Mouse (Mus musculus): Measurements from ENCODE around the gene Krtap9-5. TPM values are rescaled to one million over a fixed set of nuclear protein-coding genes. Genes with fewer than 3 reads are reported as not detected.

Krtap9-5 gene
- total and polyA plus RNA-seq, 2 experiments from 2014 or later = not detected

- no peak within 1 kb of the TSS for H3K4me3 ChIP-seq (ENCODE audit: low read depth, low read length)
- no peak within 1 kb of the TSS for H3K9ac ChIP-seq (replicated peaks; ENCODE audit: low read depth, low read length)
- no peak for TF ChIP-seq CTCF (IDR thresholded peaks at IDR 0.05; ENCODE audit: low read depth)
- TF ChIP-seq EP300 (IDR thresholded peaks at IDR 0.05; ENCODE audit: low read depth) = no peak
- no peaks in the 10 kb centered on the region for H3K27me3 ChIP-seq (ENCODE audit: control insufficient read depth, insufficient read depth, low read length)
- 67% methylated on average over 8 of the region's 8 CpGs for WGBS
- H3K36me3 ChIP-seq (replicated peaks; ENCODE audit: control insufficient read depth, insufficient read depth, low read length) = no peaks in the 10 kb centered on the region
- H3K4me2 ChIP-seq (ENCODE audit: low read depth, low read length) = no peak within 1 kb of the TSS
- H3K9me3 ChIP-seq (replicated peaks; ENCODE audit: control insufficient read depth, low read length) = no peaks in the 10 kb centered on the region
- DNase-seq (ENCODE audit: low spot score) (no peak), ATAC-seq (ENCODE audit: insufficient read depth, low read depth) (no peak)
- H3K4me1 ChIP-seq (ENCODE audit: control insufficient read depth, insufficient read depth) = no peaks in the 10 kb centered on the region
- no peak within 1 kb of the TSS for H3K27ac ChIP-seq (ENCODE audit: low read depth)
These were observed 37.9 kb downstream of the Krtap9-5 start, which contains the start of gene Krtap16-1 for GRCm38 (mm10) chr11:99986180-99986647. Krtap16-1 (minus strand) TSS chr11:99986597.

DNA sequence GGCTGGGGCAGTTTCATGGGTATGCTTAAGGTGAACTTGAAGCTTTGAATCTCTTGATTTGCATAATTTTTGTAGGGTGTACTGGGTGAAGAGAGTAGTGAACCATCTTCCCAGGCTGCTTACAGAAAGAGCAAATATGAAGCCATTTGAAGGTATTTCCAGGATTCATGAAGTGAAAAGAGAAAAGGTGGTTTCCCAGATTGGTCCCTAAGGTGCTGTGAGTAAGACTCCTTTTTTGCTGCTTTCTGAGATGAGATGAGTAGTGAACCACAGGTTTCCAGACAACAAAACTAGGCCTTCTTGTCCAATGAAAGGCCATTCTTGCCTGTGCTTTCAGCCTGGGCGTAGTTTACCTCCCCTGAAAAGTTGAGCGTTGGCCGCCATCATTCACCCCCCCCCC lies 40.3 kb downstream of the Krtap9-5 start:
- Histone ChIP-seq H3K36me3 (replicated peaks; ENCODE audit: control insufficient read depth, insufficient read depth, low read length) (no peaks in the 10 kb centered on the region), H3K9me3 (replicated peaks; ENCODE audit: control insufficient read depth, low read length) (no peaks in the 10 kb centered on the region), H3K4me3 (ENCODE audit: low read depth, low read length) (no peak overlapping the region), H3K27ac (ENCODE audit: low read depth) (no peak overlapping the region), H3K4me2 (ENCODE audit: low read depth, low read length) (no peak overlapping the region), H3K9ac (replicated peaks; ENCODE audit: low read depth, low read length) (no peak overlapping the region), H3K4me1 (ENCODE audit: control insufficient read depth, insufficient read depth) (no peaks in the 10 kb centered on the region), H3K27me3 (ENCODE audit: control insufficient read depth, insufficient read depth, low read length) (peaks cover 12% of the 10 kb centered on the region; the same call in 1 of the 2 replicates)
- TF ChIP-seq EP300 (IDR thresholded peaks at IDR 0.05; ENCODE audit: low read depth) = no peak
- no peak for TF ChIP-seq CTCF (IDR thresholded peaks at IDR 0.05; ENCODE audit: low read depth)
- ATAC-seq (ENCODE audit: insufficient read depth, low read depth) (no peak), DNase-seq (ENCODE audit: low spot score) (no peak)
- WGBS = 84% methylated on average over 3 of the region's 3 CpGs

GRCm38 (mm10) chr11:99989881-99990405 lies 41.7 kb downstream of the Krtap9-5 start:
- WGBS = 65% methylated on average over 6 of the region's 6 CpGs
- Histone ChIP-seq H3K9ac (replicated peaks; ENCODE audit: low read depth, low read length) (no peak overlapping the region), H3K4me2 (ENCODE audit: low read depth, low read length) (no peak overlapping the region), H3K27me3 (ENCODE audit: control insufficient read depth, insufficient read depth, low read length) (peaks cover 17% of the 10 kb centered on the region; the same call in 1 of the 2 replicates), H3K27ac (ENCODE audit: low read depth) (no peak overlapping the region), H3K36me3 (replicated peaks; ENCODE audit: control insufficient read depth, insufficient read depth, low read length) (no peaks in the 10 kb centered on the region), H3K4me3 (ENCODE audit: low read depth, low read length) (no peak overlapping the region), H3K4me1 (ENCODE audit: control insufficient read depth, insufficient read depth) (no peaks in the 10 kb centered on the region), H3K9me3 (replicated peaks; ENCODE audit: control insufficient read depth, low read length) (no peaks in the 10 kb centered on the region)
- no peak for TF ChIP-seq EP300 (IDR thresholded peaks at IDR 0.05; ENCODE audit: low read depth)
- no peak for TF ChIP-seq CTCF (IDR thresholded peaks at IDR 0.05; ENCODE audit: low read depth)
- no peak for DNase-seq (ENCODE audit: low spot score)
- ATAC-seq (ENCODE audit: insufficient read depth, low read depth) = no peak

DNA sequence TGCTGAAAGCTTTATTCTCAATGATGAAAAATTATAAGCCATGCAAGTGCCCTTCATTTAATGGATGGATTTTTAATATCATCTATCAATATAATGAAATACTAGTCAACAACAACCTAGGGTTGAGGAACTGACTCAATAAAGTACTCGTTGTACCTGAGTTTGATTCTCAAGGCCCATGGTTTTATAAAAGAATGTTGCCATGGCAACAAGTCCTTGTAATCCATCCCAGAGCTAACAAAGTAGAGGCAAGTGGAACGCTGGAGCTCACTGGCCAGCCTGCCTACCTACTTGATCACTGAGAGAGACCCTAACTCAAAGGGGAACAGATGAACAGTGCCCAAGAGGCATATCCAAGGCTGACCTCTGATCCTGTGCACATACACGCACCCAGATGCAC lies 42.3 kb downstream of the Krtap9-5 start:
- Histone ChIP-seq H3K36me3 (replicated peaks; ENCODE audit: control insufficient read depth, insufficient read depth, low read length) (no peaks in the 10 kb centered on the region), H3K27ac (ENCODE audit: low read depth) (no peak overlapping the region), H3K4me1 (ENCODE audit: control insufficient read depth, insufficient read depth) (no peaks in the 10 kb centered on the region), H3K27me3 (ENCODE audit: control insufficient read depth, insufficient read depth, low read length) (peaks cover 17% of the 10 kb centered on the region; the same call in 1 of the 2 replicates), H3K9me3 (replicated peaks; ENCODE audit: control insufficient read depth, low read length) (no peaks in the 10 kb centered on the region), H3K9ac (replicated peaks; ENCODE audit: low read depth, low read length) (no peak overlapping the region), H3K4me3 (ENCODE audit: low read depth, low read length) (no peak overlapping the region), H3K4me2 (ENCODE audit: low read depth, low read length) (no peak overlapping the region)
- TF ChIP-seq CTCF (IDR thresholded peaks at IDR 0.05; ENCODE audit: low read depth) (no peak), EP300 (IDR thresholded peaks at IDR 0.05; ENCODE audit: low read depth) (no peak)
- ATAC-seq (ENCODE audit: insufficient read depth, low read depth) (no peak), DNase-seq (ENCODE audit: low spot score) (no peak)
- WGBS = 77% methylated on average over 3 of the region's 3 CpGs

- H3K9me3 ChIP-seq (replicated peaks; ENCODE audit: control insufficient read depth, low read length) = no peaks in the 10 kb centered on the region
- DNase-seq (ENCODE audit: low spot score) = no peak
- H3K4me2 ChIP-seq (ENCODE audit: low read depth, low read length) = no peak within 1 kb of the TSS
- TF ChIP-seq CTCF (IDR thresholded peaks at IDR 0.05; ENCODE audit: low read depth) (no peak), EP300 (IDR thresholded peaks at IDR 0.05; ENCODE audit: low read depth) (no peak)
- H3K27me3 ChIP-seq (ENCODE audit: control insufficient read depth, insufficient read depth, low read length) = peaks cover 24% of the 10 kb centered on the region; the same call in 1 of the 2 replicates
- WGBS = 21% methylated on average over 26 of the region's 26 CpGs
- H3K27ac ChIP-seq (ENCODE audit: low read depth) = no peak within 1 kb of the TSS
- H3K4me1 ChIP-seq (ENCODE audit: control insufficient read depth, insufficient read depth) = no peaks in the 10 kb centered on the region
- no peak within 1 kb of the TSS for H3K9ac ChIP-seq (replicated peaks; ENCODE audit: low read depth, low read length)
- H3K36me3 ChIP-seq (replicated peaks; ENCODE audit: control insufficient read depth, insufficient read depth, low read length) = no peaks in the 10 kb centered on the region
- no peak within 1 kb of the TSS for H3K4me3 ChIP-seq (ENCODE audit: low read depth, low read length)
- no peak for ATAC-seq (ENCODE audit: insufficient read depth, low read depth)
These were observed 45.5 kb downstream of the Krtap9-5 start, which contains the start of gene Krtap17-1 for GRCm38 (mm10) chr11:99993620-99994383. Krtap17-1 (minus strand) TSS chr11:99993994.

All from heart, postnatal 0 days (tissue).